Mouse (Mus musculus): ENCODE measurements around the gene Klhl32. TPM values are rescaled to one million over a fixed set of nuclear protein-coding genes. Genes with fewer than 3 reads are reported as not detected.
"Not testable (repeated sequence)": the region's sequence is repeated elsewhere in the genome, so short reads cannot be mapped to it uniquely, and the experiment has no call there.

The Klhl32 gene
- total RNA-seq, 2 experiments from 2014 or later = 6.2 to 7.6 TPM

- no peak for DNase-seq (ENCODE audit: low spot score in 2 of 2)
Measured at GRCm38 (mm10) chr4:24797280-24797679, 53.6 kb downstream of the Klhl32 start.

DNA sequence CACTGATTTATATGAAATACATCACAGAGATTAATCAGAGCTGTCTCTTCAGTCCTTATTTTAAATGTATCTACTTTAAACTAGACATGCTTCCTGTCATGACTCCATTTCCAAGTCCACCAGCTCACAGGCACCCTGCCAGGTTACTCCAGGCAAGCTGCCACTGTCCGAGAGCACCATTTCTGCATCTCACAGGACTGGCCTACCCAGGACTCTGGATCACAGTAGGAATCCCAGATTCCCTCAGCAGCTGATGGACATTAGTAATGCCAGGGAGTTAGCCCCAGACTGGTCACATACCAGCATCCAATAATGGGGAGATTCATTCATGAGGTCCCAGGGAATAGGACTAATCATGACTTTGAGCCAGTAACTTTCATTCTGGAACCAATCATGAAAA lies 54.7 kb downstream of the Klhl32 start:
- DNase-seq (ENCODE audit: low spot score in 2 of 2) = no peak

GRCm38 (mm10) chr4:24795180-24795579 lies 55.7 kb downstream of the Klhl32 start:
- DNase-seq (ENCODE audit: low spot score in 2 of 2) = no peak

GRCm38 (mm10) chr4:24793726-24794345 lies 57.1 kb downstream of the Klhl32 start:
- DNase-seq (ENCODE audit: low spot score in 2 of 2) = no peak

- DNase-seq (ENCODE audit: low spot score in 2 of 2) = no peak
Measured at GRCm38 (mm10) chr4:24792416-24792981, 58.4 kb downstream of the Klhl32 start.

DNA sequence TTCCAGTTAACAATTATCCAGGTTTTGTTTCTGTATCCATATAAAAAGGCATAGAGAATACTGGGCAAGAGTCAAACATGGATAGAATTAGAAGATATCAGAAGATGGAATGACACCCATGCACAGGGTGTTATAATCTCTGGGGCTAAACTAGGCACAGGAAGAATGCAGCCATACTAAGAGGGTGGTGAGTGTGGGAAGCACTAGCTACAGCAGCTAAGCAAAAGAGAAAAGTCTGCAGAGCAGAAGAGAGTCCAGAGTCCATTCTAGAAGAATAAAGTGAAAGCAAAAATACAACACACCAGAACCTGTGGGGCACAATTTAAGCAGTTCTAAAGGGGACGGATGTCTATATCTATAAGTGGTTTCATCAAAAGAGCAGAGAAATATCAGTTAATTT lies 61.6 kb downstream of the Klhl32 start:
- DNase-seq (ENCODE audit: low spot score in 2 of 2) = no peak

GRCm38 (mm10) chr4:24785757-24786532 lies 65.0 kb downstream of the Klhl32 start:
- DNase-seq (ENCODE audit: low spot score in 2 of 2) = no peak

GRCm38 (mm10) chr4:24765919-24766318 lies 85.0 kb downstream of the Klhl32 start:
- DNase-seq (ENCODE audit: low spot score in 2 of 2) = no peak

DNA sequence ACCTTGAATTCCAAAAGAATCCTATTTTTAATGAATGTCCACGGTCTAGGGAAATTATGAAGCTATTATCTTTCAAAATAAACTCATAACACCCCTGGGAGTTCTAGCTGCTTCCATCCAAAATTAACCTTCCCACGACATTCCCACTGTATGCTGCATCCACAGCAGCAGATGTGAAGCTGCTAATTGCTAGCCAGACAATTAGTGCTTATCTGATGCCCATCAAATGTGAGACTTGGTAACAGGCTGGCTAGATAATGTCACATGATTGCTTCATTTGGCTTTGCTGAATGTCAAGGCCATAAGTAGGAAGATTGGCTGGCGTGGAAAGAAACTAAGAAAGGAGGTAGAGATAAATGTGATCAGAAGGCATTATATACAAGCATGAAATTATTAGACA lies 85.5 kb downstream of the Klhl32 start:
- DNase-seq (ENCODE audit: low spot score in 2 of 2) = no peak

GRCm38 (mm10) chr4:24764558-24764957 lies 86.4 kb downstream of the Klhl32 start:
- DNase-seq (ENCODE audit: low spot score in 2 of 2) = no peak

GRCm38 (mm10) chr4:24763451-24763850 lies 87.5 kb downstream of the Klhl32 start:
- DNase-seq (ENCODE audit: low spot score in 2 of 2) = no peak

DNA sequence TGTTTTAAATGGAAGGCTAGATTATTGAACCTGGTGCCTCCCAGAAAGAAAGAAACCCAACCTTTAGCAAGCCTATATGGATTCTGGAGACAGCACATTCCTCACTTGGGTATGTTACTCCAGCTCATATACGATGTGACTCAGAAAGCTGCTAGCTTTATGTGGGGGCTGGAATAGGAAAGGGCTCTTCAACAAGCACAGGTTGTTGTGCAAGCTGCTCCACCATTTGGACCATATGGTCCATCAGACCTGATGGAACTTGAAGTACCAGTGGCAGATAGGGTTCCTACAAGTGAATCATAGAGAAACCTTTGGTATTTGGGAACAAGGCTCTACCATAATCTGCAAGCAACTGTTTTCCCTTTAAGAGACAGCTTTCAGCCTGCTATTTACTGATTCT lies 92.0 kb downstream of the Klhl32 start:
- DNase-seq (ENCODE audit: low spot score in 2 of 2) = no peak

- no peak for DNase-seq (ENCODE audit: low spot score in 2 of 2)
Measured at GRCm38 (mm10) chr4:24752517-24753208, 98.3 kb downstream of the Klhl32 start.

DNA sequence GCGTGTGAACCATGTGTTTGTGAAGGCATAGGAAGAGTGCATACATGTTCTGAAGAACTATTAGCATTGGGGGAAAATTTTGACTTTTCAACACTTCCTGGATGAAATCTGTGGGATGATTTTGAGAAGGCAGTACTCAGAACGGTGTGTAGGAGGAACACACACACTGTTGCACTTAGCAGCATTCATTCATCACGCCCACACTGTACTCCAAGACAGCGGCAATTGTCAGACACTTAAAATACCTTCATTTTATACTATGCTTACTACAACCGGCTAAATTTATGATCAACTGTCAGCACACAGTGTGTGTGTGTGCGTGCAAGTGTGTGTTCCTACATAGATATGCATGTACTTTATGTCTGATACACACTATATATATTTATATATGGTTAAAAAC lies 113.8 kb downstream of the Klhl32 start:
- DNase-seq (ENCODE audit: low spot score in 2 of 2) = no peak

DNA sequence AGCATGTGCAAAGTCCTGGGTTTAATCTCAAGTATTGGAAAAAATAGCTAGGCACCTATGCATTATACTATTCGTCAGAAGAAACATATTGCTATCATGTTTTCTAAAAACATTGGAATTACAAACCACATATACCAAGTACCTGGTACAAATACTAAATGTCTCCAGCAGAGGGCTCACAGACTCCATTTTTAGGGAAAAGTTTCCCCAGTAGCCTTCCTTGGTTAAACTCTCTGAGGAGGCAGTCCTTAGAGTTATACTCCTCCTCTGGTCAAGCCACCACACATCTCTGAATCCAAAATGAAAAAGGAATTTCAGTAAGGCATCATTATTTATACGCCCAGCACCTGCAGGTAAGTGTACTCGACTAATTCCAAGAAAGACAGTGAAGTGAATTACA lies 130.1 kb downstream of the Klhl32 start:
- DNase-seq (ENCODE audit: low spot score in 2 of 2) = no peak

DNA sequence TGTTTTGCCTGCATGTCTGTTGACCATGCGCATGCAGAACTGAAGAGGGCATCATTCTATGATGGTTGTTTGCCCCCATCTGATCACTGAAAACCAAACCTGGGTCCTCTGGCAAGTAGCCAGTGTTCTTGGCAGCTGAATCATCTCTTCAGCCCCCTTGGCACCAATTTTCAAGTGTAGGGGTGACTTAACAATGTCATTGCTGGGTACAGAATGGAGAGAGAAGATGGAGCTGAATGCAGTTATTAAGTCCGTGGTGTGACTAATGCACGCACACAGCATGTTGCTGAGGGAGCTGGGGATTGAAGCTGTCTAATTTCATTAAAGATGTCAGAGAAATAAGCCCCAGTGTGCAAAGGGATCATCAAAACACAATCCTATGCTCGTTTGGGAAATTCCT lies 135.4 kb downstream of the Klhl32 start:
- DNase-seq (ENCODE audit: low spot score in 2 of 2) = no peak

- no peak for DNase-seq (ENCODE audit: low spot score in 2 of 2)
Measured at GRCm38 (mm10) chr4:24714367-24714766, 136.6 kb downstream of the Klhl32 start.

- DNase-seq (ENCODE audit: low spot score in 2 of 2) = no peak
Measured at GRCm38 (mm10) chr4:24698528-24699117, 152.3 kb downstream of the Klhl32 start.

GRCm38 (mm10) chr4:24680080-24680479 lies 170.8 kb downstream of the Klhl32 start:
- no peak for DNase-seq (ENCODE audit: low spot score in 2 of 2)

DNA sequence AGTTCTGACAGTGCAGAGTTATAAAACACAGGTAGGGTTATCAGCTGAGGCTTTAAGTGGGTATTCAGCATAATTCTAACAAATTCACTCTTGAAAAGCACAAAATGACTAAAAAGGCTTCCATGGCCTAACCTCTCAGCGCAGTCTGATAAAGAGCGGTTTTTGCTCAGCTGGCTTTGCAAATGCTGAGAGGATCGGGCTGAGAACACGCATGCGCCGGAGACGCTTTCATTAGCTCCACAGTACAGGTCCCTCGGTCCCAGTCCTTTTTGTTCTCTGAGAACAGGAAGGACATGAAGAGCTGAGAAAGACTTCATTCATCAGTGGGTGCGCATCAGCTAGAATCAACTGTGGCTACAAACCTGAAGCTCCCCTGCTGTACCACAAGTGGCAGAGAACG lies 180.9 kb downstream of the Klhl32 start:
- DNase-seq (ENCODE audit: low spot score in 2 of 2) = no peak

DNA sequence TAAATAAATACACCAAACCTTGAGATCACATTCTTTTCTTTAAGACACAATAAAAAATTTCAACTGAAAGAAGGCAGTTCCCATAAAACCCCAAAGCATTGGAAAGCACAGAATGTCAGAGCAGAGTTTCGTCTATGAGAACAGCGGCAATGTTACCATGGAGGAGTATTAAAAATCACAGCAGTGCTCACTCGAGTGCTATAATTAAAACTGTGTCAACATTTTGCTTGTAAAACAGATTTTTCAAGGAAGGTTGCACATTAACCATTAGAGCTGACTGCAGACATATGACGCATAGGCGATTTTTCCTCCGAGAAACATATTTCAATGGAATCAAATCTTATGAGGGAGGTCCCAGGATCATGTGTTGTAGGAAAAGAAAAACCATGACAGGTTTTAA lies 191.7 kb downstream of the Klhl32 start:
- DNase-seq (ENCODE audit: low spot score in 2 of 2) = no peak

GRCm38 (mm10) chr4:24644735-24645134 lies 206.2 kb downstream of the Klhl32 start:
- DNase-seq (ENCODE audit: low spot score in 2 of 2) = not testable (repeated sequence)

Data from adrenal gland, postnatal 4 days (tissue).